Mouse (Mus musculus) thymus, postnatal 14 days (tissue): ENCODE results near the gene Agmat.
"Not testable (repeated sequence)": the region's sequence is repeated elsewhere in the genome, so short reads cannot be mapped to it uniquely, and the experiment has no call there.

Experiments used
- DNase-seq: peaks from one replicate; pipeline ENCODE4 v3.0.0; 2021

The Agmat gene

DNA sequence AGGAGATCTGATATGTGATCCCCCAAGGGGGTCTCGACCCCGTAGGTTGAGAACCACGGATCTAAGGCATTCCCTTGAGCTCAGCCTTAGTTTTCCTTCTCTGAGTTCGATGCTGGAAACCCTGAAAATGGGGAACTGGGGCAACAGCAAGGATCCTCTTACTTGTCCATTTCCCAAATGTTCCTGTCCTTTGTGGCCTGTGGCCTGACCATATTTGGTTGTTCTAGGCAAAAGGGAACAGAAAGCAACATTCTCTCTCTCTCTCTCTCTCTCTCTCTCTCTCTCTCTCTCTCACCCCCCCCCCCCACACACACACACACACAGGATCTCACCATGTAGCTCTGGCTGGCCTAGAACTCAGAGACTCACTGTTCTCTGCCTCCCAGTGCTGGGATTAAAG is 9.6 kb upstream of the Agmat start:
- no peak for DNase-seq

DNA sequence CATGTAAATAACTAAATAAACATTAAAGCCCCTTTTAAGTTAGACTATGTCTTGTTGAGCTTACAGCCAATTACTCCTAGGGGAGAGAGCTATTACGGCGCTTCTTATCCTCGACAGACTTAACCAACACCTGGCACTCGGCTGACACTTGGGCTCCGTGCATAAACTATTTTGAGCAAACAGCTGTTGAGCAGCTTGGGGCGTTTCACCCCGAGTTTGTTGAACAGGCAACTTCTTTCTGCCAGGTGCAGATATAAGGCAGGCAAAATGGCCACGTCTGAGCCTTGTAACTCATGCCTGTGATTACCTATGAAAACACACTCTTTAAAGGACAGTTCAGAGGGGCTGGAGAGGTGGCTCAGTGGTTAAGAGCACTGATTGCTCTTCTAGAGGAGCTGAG is 8.5 kb upstream of the Agmat start:
- no peak for DNase-seq

DNA sequence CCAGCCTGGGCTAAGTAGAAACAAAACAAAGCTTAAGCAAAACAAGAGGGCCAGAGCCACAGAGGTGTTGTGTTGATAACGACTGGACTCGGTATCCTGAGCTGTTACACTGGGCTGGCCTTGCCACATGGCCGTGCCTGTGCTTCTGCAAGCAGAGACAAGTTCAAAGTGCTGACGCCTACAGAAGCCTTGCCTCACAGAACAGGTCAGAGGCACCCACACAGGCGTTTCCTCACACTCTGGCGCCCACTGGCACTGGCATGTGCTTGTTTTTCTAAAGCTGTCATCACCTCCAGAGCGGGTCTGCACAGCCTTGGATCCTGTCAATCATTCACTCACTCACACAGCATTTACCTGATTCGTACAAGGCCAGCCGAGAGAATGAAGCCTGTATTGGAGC is 4.6 kb upstream of the Agmat start:
- no peak for DNase-seq

DNA sequence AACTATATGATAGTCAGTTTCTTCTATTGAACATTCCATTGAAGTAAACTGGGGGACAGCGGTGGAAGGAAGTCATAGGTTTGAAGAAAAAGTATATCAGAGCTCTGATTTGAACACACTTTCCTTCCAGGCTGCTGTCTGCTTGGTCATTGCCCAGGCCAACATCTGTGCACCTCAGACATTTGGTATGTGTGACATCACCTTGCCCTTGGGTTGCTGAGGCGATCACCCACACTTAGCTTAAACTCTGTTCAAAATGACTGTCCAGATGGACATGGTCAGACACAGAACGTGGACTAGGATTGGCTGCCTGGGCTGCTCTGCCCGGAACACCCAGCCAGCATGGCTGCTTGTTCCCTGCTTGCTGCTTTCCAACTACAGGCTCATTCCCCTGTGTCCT is 4.1 kb upstream of the Agmat start:
- no peak for DNase-seq

DNA sequence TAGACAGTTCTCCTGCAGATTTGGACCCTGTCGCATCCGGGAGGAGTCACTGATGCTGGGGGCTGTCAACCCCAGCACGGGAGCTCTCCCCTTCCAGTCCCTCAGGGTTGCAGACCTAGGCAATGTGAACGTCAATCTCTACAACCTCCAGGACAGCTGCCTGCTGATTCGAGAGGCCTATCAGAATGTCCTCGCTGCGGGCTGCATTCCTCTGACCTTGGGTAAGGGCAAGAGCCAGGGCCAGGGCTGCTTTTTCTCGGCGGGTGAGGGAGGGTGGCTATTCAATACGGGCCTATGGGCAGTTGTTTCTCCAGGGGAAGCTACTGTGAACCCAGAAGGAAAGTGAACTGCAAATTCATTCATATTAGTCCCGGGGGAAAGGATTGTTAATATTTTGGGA is 3.1 kb downstream of the Agmat start:
- no peak for DNase-seq

DNA sequence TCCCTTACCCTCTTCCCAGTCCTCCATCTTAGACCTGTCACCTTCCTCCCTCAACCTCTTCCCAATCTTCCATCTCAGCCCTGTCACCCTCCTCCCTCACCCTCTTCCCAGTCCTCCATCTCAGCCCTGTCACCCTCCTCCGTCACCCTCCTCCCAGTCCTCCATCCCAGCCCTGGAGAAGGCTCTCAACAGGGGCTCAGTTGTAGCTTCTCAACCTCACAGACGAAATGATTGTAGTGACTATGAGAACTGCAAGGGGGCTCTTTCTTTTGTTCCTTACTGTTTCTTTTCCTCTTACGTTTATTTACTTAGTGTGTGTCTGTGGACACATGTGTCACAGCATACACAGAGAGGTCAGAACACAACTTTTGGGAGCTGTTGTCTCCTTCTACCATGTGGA is 4.4 kb downstream of the Agmat start:
- DNase-seq = no peak

DNA sequence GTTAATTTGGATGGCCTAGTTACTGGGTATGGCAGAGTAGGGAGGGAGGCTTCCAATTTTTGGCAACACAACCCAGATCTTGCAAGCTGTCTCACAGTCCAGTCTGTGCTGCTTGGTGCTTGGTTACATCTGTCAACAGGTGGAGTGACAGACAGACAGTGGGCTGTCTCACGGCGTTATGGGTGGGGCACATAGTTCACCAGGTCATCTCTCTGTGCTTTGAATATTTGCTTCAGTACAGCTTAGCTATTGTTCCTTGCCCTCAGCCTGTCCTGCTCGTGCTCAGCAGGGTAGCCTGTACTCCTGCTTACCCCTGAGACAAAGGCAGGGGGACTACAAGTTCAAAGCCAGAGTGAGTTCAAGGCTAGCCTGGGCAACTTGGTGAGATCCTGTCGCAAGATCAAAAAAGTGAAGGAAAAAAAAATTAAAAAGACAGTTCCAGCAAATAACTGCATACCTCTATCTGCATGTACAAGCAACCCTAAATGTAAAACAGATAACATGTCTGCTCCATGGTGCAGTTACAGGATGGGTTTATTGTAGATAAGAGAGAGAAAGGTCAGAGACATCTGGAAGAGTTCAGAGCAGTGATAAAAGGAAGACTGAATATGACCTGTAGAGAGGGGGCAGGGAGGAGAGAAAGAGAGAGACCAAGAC is 5.1 kb downstream of the Agmat start:
- no peak for DNase-seq

DNA sequence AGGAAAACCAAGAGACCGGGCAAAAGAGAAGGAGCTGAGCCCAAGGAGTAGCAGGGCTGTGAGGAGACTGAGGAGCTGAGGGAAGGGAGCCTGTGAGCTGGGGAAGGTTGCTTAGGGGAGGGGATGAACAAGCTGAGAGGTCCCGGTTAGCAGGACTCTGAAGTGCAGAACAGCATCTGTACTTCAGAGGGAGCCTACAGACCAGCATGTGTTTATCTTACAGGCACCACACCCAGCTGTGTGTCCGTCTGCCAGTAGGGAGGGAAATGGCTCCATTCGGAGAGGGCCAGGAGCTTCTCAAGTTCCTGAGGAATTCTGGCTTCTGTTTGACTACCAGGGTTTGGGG is 5.6 kb downstream of the Agmat start:
- no peak for DNase-seq

DNA sequence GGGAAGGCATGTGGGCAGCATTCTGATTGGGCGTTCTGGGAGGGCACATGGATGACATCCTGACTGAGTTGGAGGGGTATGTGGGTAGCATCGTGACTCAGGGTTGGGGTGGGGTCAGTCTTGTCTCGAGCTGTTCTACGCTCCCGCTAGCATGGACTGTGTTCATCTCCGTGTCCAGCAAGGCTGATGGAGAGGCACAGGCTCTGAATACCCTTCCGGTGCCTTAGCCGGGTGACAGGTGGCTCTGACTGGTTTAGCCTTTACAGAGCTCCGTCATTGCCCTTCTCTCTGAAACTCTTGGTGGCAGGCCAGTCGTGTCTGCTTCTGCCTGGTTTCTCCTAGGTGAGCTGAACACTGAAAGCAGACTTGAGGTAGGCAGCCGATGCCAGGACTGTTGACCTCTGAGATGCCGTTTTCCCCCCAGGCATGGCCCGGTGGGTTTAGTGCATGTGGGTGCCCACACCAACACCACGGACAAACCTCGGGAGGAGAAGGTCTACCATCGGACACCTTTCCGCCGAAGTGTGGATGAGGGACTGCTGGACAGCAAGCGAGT is 9.0 kb downstream of the Agmat start:
- DNase-seq = no peak

DNA sequence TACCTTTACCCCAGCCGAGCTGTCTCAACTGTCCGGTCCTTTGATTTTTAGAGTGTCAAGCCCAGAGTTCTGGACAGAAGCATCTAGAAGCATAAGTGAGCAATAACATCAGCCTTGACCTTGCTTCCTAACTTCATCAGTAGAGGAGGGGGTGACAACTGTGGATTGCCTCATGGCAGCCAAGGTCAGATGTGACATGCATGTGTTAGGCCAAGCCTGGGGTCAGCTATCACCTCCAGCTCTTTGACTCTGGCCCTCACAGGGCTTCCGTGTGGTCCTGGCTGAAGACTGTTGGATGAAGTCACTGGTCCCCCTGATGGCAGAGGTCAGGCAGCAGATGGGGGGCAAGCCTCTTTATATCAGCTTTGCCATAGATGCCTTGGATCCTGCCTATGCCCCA is 10.7 kb downstream of the Agmat start:
- no peak for DNase-seq

DNA sequence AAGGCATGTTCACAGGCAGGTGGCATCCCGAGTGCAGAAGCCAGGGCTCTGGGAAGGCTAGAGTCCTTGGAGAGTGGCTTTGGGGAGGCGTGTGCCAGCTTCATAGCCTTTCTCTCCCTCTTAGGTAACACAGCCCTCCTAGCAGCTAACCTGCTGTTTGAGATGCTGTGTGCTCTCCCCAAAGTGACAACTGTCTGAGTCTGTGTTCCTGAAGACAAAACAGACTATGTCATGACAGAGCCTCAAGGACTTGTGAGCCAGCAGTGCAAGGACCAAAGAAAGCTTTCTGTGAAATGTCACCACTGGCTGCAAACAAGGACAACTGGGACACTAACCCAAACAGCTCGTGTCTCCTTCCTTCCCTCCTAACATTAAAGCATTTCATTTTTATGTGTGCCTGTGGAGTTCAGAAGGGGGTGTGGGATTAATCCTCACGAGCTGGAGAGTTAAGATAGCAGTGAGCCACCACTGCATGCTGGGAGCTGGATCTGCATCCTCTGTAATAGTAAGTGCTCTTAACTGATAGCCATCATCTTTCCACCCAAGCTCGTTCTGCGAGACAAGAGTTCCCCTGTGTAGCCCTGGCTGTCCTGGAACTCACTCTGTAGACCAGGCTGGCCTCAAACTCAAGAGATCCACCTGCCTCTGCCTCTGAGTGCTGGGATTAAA is 12.5 kb downstream of the Agmat start:
- DNase-seq = no peak

DNA sequence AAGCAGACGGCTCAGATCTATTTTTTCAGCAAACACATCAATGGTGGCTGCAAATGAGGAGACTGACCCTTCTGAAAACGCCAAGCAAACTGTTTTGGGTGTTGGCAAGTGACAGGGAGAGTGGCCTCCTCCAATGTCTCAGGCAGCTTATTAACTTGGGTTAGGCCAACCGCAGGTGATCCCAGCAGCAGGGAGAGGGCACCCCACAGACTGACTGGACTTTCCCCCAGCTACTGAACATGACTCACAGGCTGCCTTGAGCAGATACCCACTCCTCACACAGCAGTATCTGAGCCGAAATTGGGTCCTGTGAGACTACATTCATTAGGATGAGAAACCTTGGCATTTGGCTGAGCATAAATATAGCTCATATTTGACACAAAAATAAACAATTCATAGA is 14.5 kb downstream of the Agmat start:
- DNase-seq = no peak

DNA sequence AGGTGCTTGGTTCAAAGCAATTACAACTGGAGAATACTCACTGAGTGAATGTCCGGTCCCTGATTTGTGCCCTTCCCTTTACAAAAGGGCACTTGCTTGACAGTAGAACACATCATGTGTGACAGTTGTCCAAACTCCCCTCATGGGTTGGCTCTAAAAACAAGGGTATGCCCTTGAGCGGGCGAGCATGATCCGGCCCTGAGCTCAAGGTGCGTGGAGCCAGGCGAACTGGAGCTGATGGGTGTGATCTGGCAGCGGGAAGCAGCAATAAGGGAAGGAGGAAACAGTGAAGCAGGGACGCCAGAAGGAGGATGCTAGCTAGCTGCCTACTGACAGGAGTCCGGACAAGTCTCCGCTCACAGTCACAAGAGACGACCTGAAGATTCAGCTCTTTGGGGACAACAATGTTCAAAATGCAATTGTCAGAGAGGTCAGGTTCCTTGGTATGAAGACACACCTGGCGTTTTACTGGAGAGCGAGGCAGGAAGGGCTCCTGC is 15.7 kb downstream of the Agmat start:
- no peak for DNase-seq

DNA sequence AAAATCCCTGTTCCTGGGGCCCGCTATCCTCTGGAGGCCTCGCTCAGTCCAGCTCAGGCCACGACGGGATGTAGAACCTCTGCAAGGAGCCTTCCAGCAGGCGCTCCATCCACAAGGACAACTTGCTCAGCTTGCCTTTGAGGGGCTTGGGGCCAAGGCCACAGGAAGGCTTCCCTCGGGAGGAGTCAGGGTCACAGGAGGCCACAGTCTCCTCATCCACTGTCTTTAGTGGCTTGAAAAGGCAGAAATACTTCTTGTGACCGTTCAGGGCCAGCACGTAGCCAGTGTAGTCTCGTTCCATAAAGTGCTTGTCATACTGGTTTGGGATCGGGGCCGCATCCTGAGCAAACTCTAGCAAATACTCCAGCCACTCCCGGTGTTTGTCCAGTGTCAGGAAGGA is 17.0 kb downstream of the Agmat start:
- DNase-seq = no peak

DNA sequence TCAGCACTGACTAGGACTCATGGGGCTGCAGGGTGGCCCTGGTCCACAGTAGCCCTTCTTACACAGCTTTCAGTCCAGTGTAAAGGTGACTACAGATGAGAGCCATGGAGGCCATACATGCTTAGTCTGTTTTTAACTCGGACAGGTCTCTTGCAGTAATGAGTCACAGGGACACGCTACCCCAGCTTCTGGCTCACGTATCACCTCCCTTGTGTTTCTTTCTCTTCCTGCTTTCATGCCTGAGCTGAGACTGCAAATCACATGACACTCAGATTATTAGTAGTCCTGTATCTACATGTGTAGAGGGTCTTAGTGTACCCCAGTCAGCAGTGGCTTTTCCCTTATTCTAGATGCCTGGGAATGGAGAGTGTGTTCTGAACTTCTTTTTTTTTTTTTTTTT is 18.5 kb downstream of the Agmat start:
- DNase-seq = no peak

DNA sequence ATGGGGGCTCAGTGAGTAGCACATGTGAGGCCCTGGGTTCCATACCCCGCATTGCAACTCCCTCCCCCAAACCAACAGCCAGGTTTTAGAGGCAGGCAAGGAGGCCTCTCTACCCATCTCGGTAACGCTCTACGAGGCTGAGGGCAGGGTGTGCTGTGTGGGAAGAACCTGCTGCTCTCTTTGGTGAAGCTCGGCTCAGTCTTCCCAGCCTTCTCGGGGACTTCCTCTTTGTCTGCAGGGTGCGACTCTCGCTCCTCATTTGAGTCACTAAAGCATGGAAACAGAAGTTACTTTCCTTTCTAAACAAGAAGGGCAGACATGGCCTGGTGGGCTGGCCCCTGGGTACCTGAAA is 19.8 kb downstream of the Agmat start:
- no peak for DNase-seq

DNA sequence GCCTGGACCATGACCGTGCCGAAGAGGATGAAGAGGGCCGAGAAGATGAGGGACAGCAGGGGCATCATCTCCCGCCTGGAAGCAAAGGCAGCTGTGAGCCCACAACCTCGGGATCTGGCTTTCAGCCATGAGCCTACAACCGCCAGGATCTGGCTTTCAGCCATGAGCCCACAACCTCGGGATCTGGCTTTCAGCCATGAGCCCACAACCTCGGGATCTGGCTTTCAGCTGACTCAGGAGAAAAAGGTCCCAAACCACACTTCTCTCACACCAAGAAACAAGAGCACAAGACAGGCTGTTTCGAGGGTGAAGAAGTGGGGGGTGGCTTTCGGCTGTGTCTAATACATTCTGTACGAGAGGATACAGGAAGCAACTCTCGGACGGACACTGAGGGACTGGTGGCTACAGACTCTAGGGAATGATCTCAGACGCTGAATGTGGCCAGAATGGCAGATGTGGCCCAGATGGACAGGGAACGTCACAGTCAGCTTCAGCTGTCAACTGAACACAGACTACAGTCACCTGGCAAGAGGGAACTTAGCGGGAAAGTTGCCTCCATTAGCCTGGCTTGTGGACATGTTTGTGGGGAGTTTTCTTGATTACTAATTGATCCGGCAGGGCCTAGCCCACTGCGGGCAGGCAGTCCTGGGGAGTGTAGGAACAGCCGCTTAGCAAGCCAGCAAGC is 20.3 kb downstream of the Agmat start:
- no peak for DNase-seq

DNA sequence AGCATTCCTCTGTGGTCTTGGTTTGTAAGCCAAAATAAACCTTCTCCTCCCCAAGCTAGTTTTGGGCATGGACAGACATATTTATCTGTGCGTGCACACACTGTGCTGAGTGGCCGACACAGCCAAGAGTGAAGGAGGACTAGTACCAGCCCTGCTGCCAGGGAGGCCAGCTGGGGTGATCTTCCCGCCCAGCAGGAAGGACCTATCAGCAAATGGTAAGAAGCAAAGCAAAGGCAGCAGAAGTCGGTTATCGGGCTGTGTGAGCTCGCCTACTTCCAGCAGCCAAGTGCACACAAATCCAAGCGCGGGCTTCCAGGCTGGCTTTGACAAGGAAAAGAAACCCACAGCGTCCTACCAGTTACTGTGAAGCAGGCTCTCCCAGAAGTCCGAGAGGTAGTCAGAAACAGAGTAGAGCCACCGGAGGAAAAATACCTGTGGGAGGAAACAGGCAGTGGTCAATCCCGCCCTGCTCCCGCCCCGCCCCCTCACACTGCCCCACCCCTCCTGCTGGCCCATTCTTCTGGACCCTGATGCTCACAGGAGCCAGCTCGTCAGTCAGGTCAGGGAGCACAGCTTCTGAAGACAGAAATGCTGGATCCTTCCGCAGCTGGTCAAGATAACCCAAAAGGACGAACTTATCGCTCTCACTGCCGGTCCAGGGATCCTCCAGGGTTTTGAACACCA is 21.0 kb downstream of the Agmat start:
- no peak for DNase-seq

DNA sequence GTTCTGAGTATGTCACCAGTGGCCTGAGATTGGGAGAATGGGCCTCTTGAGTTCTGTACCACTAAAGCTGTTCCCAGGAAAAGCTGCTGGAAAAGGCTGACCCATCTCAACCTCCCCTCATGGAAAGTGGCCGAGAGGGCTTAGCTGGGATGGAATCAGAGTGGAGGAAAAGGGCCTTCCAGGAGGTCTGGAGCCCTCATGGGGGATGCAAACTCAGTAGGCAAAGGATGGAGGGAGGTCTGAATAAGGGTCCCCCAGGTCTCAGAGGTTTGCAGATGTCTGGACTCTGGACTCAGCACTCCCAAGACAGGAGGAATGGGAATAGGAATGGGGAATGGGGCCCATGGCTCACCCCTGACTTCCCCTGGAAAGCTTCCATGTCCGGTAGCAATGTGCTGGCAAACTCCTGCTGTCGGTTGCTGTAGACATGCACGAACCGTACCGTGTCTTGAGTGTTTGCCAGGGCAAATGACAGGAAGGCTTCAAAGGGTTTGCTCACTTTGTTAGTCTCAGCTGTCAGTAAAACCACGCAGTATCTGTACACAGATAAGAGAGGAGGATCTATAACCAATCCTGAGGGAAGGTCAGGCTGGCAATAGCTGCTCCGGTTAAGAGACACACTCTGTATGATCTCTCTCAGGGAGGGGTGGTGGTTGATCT is 23.2 kb downstream of the Agmat start:
- DNase-seq = no peak

DNA sequence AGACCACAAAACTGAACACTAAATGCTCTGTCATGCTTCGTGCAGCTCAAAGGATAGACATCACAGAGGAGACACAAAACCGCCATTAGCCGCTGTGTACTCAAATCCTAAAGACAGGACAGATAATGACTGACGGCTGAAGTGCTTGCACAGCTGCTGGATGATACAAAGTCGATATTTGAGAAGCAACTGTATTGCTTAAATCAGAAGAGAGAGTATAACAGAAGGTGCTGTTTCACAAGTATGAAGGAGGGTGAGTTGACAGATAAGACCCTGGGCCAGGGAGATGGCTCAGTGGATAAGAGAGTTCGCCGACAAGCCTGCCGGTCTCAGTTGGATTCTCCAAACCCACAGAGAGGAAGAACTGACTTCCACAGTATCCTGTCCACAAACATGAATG is 25.4 kb downstream of the Agmat start:
- no peak for DNase-seq

DNA sequence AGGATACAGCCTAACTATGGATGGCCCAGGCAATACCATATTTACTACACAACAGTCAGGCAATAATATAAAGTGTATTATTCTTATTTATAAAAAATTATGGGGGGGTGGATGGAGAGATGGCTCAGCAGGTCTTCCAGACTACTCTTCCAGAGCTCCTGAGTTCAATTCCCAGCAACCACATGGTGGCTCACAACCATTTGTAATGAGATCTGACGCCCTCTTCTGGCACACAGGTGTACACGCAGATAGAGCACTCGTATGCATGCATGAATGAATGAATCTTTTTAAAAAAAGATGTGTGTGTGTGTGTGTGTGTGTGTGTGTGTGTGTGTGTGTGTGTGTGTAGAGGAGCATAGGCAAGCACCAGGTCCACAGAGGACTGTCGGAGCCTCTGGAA is 26.5 kb downstream of the Agmat start:
- DNase-seq = not testable (repeated sequence)

DNA sequence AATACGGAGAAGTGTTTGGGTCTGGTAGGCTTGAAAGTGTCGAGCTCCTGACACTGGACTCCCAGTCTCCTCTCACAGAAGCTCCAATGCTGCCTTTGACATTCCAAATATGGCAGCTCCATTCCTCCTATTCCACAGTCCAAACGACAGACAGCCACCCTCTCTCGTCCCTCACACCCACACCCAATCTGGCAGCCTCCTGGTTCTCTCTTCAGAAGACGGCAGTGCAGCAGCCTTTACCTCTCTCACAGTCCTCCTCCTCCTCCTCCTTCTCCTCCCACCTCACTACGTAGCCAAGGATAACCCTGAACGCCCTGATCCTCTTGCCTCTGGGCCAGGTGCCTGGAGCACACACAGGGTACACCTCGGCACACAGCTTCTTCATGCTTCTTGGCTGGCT is 33.4 kb downstream of the Agmat start:
- no peak for DNase-seq
